Mouse (Mus musculus) cortical plate, adult 2 months (tissue): Measurements from ENCODE around the gene Mbl1. TPM values are rescaled to one million over a fixed set of nuclear protein-coding genes. Genes with fewer than 3 reads are reported as not detected.

ENCODE experiments used
- H3K27ac ChIP-seq: fragments of 200-500 bp; 2 replicates; pipeline ENCODE4 v1.5.1; 2012; ENCODE audit warnings: low read length, control low read depth, inconsistent platforms; ENCODE audit not compliant: insufficient read depth
- H3K4me1 ChIP-seq: fragments of 200-500 bp; 2 replicates; pipeline ENCODE4 v1.6.1; 2011; ENCODE audit warnings: low read length; ENCODE audit not compliant: control insufficient read depth, insufficient read depth
- H3K4me3 ChIP-seq: fragments of 200-500 bp; 2 replicates; pipeline ENCODE4 v1.5.1; 2011; ENCODE audit warnings: mild to moderate bottlenecking, low read length, control low read depth; ENCODE audit not compliant: insufficient read depth
- CTCF ChIP-seq: fragments of 200-500 bp; IDR thresholded peaks from 2 replicates; pipeline ENCODE4 v1.5.1; 2011; ENCODE audit warnings: mild to moderate bottlenecking, control low read depth, low read length; ENCODE audit not compliant: insufficient read depth; ENCODE audit errors: extremely low read depth
- POLR2A ChIP-seq: fragments of 200-500 bp; IDR thresholded peaks from 2 replicates; pipeline ENCODE4 v1.6.1; 2011; ENCODE audit warnings: mild to moderate bottlenecking, low read length, control low read depth; ENCODE audit not compliant: insufficient read depth; ENCODE audit errors: extremely low read depth
- polyA plus RNA-seq: library from polyadenylated mRNA; depleted of rRNA; stranded (reverse); fragments of >200 nt; gene quantifications from 2 replicates; pipeline ENCODE4 v1.2.3, GENCODE M21; 2012; rRNA removed

Gene Mbl1
- polyA plus RNA-seq, 1 experiment = not detected

GRCm38 (mm10) chr14:41174802-41175201 lies 23.5 kb downstream of the Mbl1 start:
- Histone ChIP-seq H3K4me1 (no peaks in the 10 kb centered on the region), H3K27ac (no peak overlapping the region), H3K4me3 (no peak overlapping the region)
- TF ChIP-seq CTCF = no peak

- Histone ChIP-seq H3K4me3 (no peak within 1 kb of the TSS), H3K27ac (no peak within 1 kb of the TSS), H3K4me1 (no peaks in the 10 kb centered on the region)
- TF ChIP-seq CTCF = no peak
Observed at GRCm38 (mm10) chr14:41185059-41185821, 34.0 kb downstream of the Mbl1 start, which contains the start of gene Sftpd. Gene Sftpd (minus strand): TSS chr14:41185149.

GRCm38 (mm10) chr14:41189496-41189895 lies 38.2 kb downstream of the Mbl1 start:
- no peak overlapping the region for H3K4me3 ChIP-seq
- no peaks in the 10 kb centered on the region for H3K4me1 ChIP-seq
- no peak overlapping the region for H3K27ac ChIP-seq
- no peak for TF ChIP-seq POLR2A
- no peak for TF ChIP-seq CTCF

- H3K27ac ChIP-seq = no peak overlapping the region
- no peak for TF ChIP-seq CTCF
- no peak overlapping the region for H3K4me3 ChIP-seq
- no peaks in the 10 kb centered on the region for H3K4me1 ChIP-seq
Observed at GRCm38 (mm10) chr14:41198037-41198730, 46.9 kb downstream of the Mbl1 start.

Other genes with a start within 250 kb of the Mbl1 start
- 60.9 and 61.0 TPM in 2 replicates for gene Tspan14, start 184.7 kb upstream of the Mbl1 start, polyA plus RNA-seq
- 123 and 125 TPM in 2 replicates for gene Fam213a, start 137.7 kb upstream of the Mbl1 start, polyA plus RNA-seq
- gene Dydc2, start 82.2 kb upstream of the Mbl1 start, polyA plus RNA-seq = 0.27 and 0.36 TPM in 2 replicates
- gene Dydc1, start 78.5 kb upstream of the Mbl1 start, polyA plus RNA-seq = 0.21 TPM in 1 of 2 replicates, not detected in the other
- gene Mat1a, start 46.4 kb upstream of the Mbl1 start, polyA plus RNA-seq = 0.02 and 0.06 TPM in 2 replicates
- not detected in 2 replicates for gene Sftpa1, start 19.7 kb upstream of the Mbl1 start, polyA plus RNA-seq
- not detected in 2 replicates for gene Sftpd, start 33.7 kb downstream of the Mbl1 start, polyA plus RNA-seq
- 0.10 and 0.17 TPM in 2 replicates for gene Gm2832, start 127.3 kb downstream of the Mbl1 start, polyA plus RNA-seq
- gene Gm5798, start 197.2 kb downstream of the Mbl1 start, polyA plus RNA-seq = 0.15 TPM in 1 of 2 replicates, not detected in the other
- gene Gm7945, start 234.9 kb downstream of the Mbl1 start, polyA plus RNA-seq = not detected in 2 replicates